Mouse (Mus musculus) G1E (cell line): ENCODE measurements around the gene Smad3. TPM values are rescaled to one million over a fixed set of nuclear protein-coding genes. Genes with fewer than 3 reads are reported as not detected.

Experiments
- ATAC-seq: 2 replicates; pipeline ENCODE4 v1.8.0; 2016; ENCODE audit warnings: mild to moderate bottlenecking; ENCODE audit not compliant: insufficient number of reproducible peaks, poor library complexity, low FRiP score, severe bottlenecking; ENCODE audit errors: extremely low read depth
- DNase-seq: peaks from one replicate; pipeline ENCODE4 v3.0.0; 2012; ENCODE audit warnings: low spot score
- H3K27me3 ChIP-seq: 2 replicates; pipeline ENCODE4 v1.6.1; 2012; ENCODE audit warnings: mild to moderate bottlenecking, low read length, inconsistent platforms; ENCODE audit not compliant: insufficient read depth
- H3K36me3 ChIP-seq: replicated peaks from 2 replicates; pipeline ENCODE3; 2012; ENCODE audit warnings: mild to moderate bottlenecking, inconsistent platforms
- H3K4me1 ChIP-seq: 2 replicates; pipeline ENCODE4 v1.6.1; 2012; ENCODE audit warnings: low read depth, low read length, inconsistent platforms, mixed read lengths; ENCODE audit not compliant: insufficient read depth
- H3K4me3 ChIP-seq: 2 replicates; pipeline ENCODE4 v1.5.1; 2012; ENCODE audit warnings: low read depth, mild to moderate bottlenecking, inconsistent platforms, low read length, moderate library complexity, mixed read lengths
- H3K9me3 ChIP-seq: replicated peaks from 2 replicates; pipeline ENCODE4 v1.6.1; 2012; ENCODE audit warnings: inconsistent platforms
- CTCF ChIP-seq: IDR thresholded peaks from 2 replicates; pipeline ENCODE4 v1.5.1; 2012; ENCODE audit warnings: low read depth, low read length, inconsistent platforms, mixed read lengths
- GATA1 ChIP-seq: IDR thresholded peaks from 2 replicates; pipeline ENCODE4 v1.6.1; 2012; ENCODE audit warnings: borderline replicate concordance, low read length, inconsistent platforms, mixed read lengths
- GATA2 ChIP-seq: IDR thresholded peaks from 2 replicates; pipeline ENCODE4 v1.6.1; 2012; ENCODE audit warnings: low read depth, low read length, inconsistent platforms, borderline replicate concordance
- POLR2AphosphoS5 ChIP-seq: IDR thresholded peaks from 2 replicates; pipeline ENCODE4 v1.6.1; 2012; ENCODE audit warnings: low read depth, low read length, inconsistent platforms; ENCODE audit not compliant: insufficient replicate concordance
- TAL1 ChIP-seq: conservative IDR thresholded peaks from 2 replicates; pipeline ENCODE4 v1.6.1; 2012; ENCODE audit warnings: low read depth, low read length, inconsistent platforms, mixed read lengths
- polyA plus RNA-seq: library from polyadenylated mRNA; stranded (reverse); fragments of >175 nt; gene quantifications from 2 replicates; pipeline ENCODE4 v1.2.3, GENCODE M21; 2012
- total RNA-seq, 2 experiments: library from RNA; stranded (forward) in 1 of 2; stranded (reverse) in 1 of 2; fragments of 200-1000 nt in 1 of 2; fragments of >200 nt in 1 of 2; fragmentation: Nextera tagmentation in 1 of 2; gene quantifications; 2 replicates each; pipeline ENCODE4 v1.2.3; 2014 to 2017

Smad3 gene
- total and polyA plus RNA-seq, 3 experiments, result 0.87 to 4.8 (median 1.2) TPM

GRCm38 (mm10) chr9:63672797-63673493 lies 84.8 kb downstream of the Smad3 start:
- Histone ChIP-seq H3K27me3 (peaks cover 11% of the 10 kb centered on the region), H3K4me1 (no peaks in the 10 kb centered on the region), H3K9me3 (no peaks in the 10 kb centered on the region), H3K36me3 (no peaks in the 10 kb centered on the region), H3K4me3 (no peak overlapping the region)
- TF ChIP-seq TAL1 (no peak), POLR2AphosphoS5 (no peak), GATA2 (no peak), GATA1 (no peak), CTCF (no peak)
- ATAC-seq (no peak), DNase-seq (no peak)

- H3K27me3 ChIP-seq, result peaks cover 11% of the 10 kb centered on the region
- H3K4me3 ChIP-seq, result no peak overlapping the region
- ATAC-seq (no peak), DNase-seq (no peak)
- no peaks in the 10 kb centered on the region for H3K9me3 ChIP-seq
- TF ChIP-seq POLR2AphosphoS5 (no peak), GATA1 (no peak), GATA2 (no peak), TAL1 (no peak), CTCF (no peak)
- peaks cover 5% of the 10 kb centered on the region for H3K36me3 ChIP-seq
- no peaks in the 10 kb centered on the region for H3K4me1 ChIP-seq
Measured at GRCm38 (mm10) chr9:63669816-63670215, 88.0 kb downstream of the Smad3 start.

DNA sequence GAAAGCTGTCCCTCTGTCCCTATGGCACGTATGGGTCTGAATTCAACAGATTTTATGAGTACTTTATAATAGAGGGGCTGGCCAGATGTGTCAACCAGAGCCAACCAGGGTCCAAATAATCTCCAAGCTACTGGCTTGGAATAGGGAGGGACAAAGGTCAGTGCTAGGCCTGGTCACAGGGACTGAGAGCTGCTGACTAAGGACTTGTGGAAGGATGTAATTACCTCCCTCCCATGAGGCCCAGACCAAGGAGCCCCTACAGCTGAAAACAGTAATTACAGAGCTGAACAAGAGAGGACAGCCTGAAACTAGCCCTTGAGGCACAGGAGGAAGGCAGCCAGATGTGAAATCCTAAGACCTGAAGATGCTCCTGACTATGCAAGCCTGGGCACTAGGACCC lies 89.2 kb downstream of the Smad3 start:
- TF ChIP-seq POLR2AphosphoS5, result no peak
- no peak for TF ChIP-seq GATA1
- no peak for TF ChIP-seq TAL1
- DNase-seq, result no peak
- H3K27me3 ChIP-seq, result peaks cover 9% of the 10 kb centered on the region
- peaks cover 5% of the 10 kb centered on the region for H3K36me3 ChIP-seq
- no peaks in the 10 kb centered on the region for H3K9me3 ChIP-seq
- no peak overlapping the region for H3K4me3 ChIP-seq
- H3K4me1 ChIP-seq, result no peaks in the 10 kb centered on the region
- no peak for ATAC-seq

DNA sequence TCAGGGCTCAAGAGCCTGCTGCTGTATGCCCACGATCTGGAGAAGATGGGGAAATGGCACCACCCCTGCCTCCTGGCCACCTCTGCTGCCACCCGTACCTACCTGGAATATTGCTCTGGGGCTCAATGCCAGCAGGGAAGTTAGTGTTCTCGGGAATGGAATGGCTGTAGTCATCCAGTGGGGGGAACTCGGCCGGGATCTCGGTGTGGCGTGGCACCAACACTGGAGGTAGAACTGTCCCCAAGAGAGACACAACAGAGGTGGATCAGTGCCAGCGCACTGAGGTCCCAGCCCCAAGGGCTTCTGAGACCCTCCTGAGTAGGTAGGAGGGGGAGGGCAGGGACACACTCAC lies 90.4 kb downstream of the Smad3 start:
- H3K4me3 ChIP-seq, result no peak overlapping the region
- TF ChIP-seq CTCF, result no peak
- no peak for TF ChIP-seq GATA2
- no peak for TF ChIP-seq TAL1
- TF ChIP-seq GATA1, result no peak
- TF ChIP-seq POLR2AphosphoS5, result no peak
- no peaks in the 10 kb centered on the region for H3K4me1 ChIP-seq
- H3K36me3 ChIP-seq, result peaks cover 8% of the 10 kb centered on the region
- H3K27me3 ChIP-seq, result peaks cover 10% of the 10 kb centered on the region
- no peaks in the 10 kb centered on the region for H3K9me3 ChIP-seq
- DNase-seq (no peak), ATAC-seq (no peak)

GRCm38 (mm10) chr9:63666612-63667372 lies 91.0 kb downstream of the Smad3 start:
- H3K36me3 ChIP-seq, result peaks cover 8% of the 10 kb centered on the region
- ATAC-seq, result no peak
- no peaks in the 10 kb centered on the region for H3K4me1 ChIP-seq

More at GRCm38 (mm10) chr9:63666612-63667372, 91.0 kb downstream of the Smad3 start:
- peaks cover 8% of the 10 kb centered on the region for H3K27me3 ChIP-seq
- TF ChIP-seq POLR2AphosphoS5 (no peak), GATA2 (no peak), TAL1 (no peak), CTCF (no peak), GATA1 (no peak)
- no peaks in the 10 kb centered on the region for H3K9me3 ChIP-seq
- DNase-seq, result no peak
- no peak overlapping the region for H3K4me3 ChIP-seq
